Mouse (Mus musculus) lung, embryonic 15.5 days (tissue): Measurements from ENCODE around the gene Chd1. TPM values are rescaled to one million over a fixed set of nuclear protein-coding genes. Genes with fewer than 3 reads are reported as not detected.

ENCODE experiments used
- ATAC-seq: fragments of 200-750 bp; cut with Nextera tagmentation; 2 replicates; pipeline ENCODE4 v1.8.0; 2017; ENCODE audit warnings: moderate number of reproducible peaks, borderline replicate concordance; ENCODE audit not compliant: low FRiP score, low TSS enrichment; ENCODE audit errors: extremely low read depth
- H3K27ac ChIP-seq: fragments of 300-500 bp; sonication (generic); 2 replicates; pipeline ENCODE4 v1.5.1; 2015; ENCODE audit warnings: moderate library complexity, mild to moderate bottlenecking, inconsistent platforms
- H3K27me3 ChIP-seq: fragments of 300-500 bp; sonication (generic); 2 replicates; pipeline ENCODE4 v1.6.1; 2015; ENCODE audit warnings: inconsistent platforms
- H3K36me3 ChIP-seq: fragments of 300-500 bp; sonication (generic); 2 replicates; pipeline ENCODE4 v1.6.1; 2015; ENCODE audit warnings: inconsistent platforms
- H3K4me1 ChIP-seq: fragments of 300-500 bp; sonication (generic); 2 replicates; pipeline ENCODE4 v1.6.1; 2015; ENCODE audit warnings: inconsistent platforms
- H3K4me2 ChIP-seq: fragments of 300-500 bp; sonication (generic); 2 replicates; pipeline ENCODE4 v1.6.1; 2015; ENCODE audit warnings: inconsistent platforms, mild to moderate bottlenecking, moderate library complexity
- H3K4me3 ChIP-seq: fragments of 300-500 bp; sonication (generic); 2 replicates; pipeline ENCODE4 v1.5.1; 2015; ENCODE audit warnings: mild to moderate bottlenecking, inconsistent platforms
- H3K9ac ChIP-seq: fragments of 300-500 bp; sonication (generic); 2 replicates; pipeline ENCODE4 v1.6.1; 2015; ENCODE audit warnings: inconsistent platforms
- H3K9me3 ChIP-seq: fragments of 300-500 bp; sonication (generic); 2 replicates; pipeline ENCODE4 v1.6.1; 2016; ENCODE audit warnings: inconsistent platforms
- WGBS: fragments of 180-500 bp; shearing (Covaris S2); methylation state at CpG from one replicate; pipeline ENCODE4 v1.1.7; 2015; 5-methylcytosine and 5-hydroxymethylcytosine counted together
- polyA plus RNA-seq: library from polyadenylated mRNA; unstranded; fragments of >200 nt; fragmentation: Nextera tagmentation; extraction: Ambion mirVana; gene quantifications from 2 replicates; pipeline ENCODE4 v1.2.1, GENCODE M21; 2015

Gene Chd1
- polyA plus RNA-seq, 1 experiment from 2014 or later = 30.2 TPM

DNA sequence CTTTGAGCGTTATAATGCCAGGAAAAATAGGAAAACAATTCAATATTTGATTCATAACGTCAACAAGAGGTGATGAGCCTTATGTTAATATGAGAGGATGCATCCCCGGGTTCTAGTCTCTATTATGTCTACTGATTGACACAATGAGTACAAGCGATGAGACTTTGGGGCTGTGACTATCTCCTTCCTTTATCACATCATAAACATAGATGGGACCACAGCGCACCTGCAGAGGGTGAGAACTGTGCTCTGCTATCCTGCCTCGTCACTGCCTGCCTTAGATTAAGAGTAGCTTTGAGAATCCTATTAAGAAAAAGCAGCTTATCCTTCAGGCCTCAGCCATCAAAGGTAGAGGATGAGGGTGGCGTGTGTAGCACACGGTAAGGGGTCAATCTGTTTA lies 85.9 kb downstream of the Chd1 start:
- Histone ChIP-seq H3K27ac (no peak overlapping the region), H3K9ac (no peak overlapping the region), H3K27me3 (no peaks in the 10 kb centered on the region), H3K4me3 (no peak overlapping the region), H3K4me1 (no peaks in the 10 kb centered on the region), H3K9me3 (no peaks in the 10 kb centered on the region), H3K4me2 (no peak overlapping the region), H3K36me3 (no peaks in the 10 kb centered on the region)
- ATAC-seq = no peak
- WGBS = 83% methylated on average over 8 of the region's 8 CpGs

DNA sequence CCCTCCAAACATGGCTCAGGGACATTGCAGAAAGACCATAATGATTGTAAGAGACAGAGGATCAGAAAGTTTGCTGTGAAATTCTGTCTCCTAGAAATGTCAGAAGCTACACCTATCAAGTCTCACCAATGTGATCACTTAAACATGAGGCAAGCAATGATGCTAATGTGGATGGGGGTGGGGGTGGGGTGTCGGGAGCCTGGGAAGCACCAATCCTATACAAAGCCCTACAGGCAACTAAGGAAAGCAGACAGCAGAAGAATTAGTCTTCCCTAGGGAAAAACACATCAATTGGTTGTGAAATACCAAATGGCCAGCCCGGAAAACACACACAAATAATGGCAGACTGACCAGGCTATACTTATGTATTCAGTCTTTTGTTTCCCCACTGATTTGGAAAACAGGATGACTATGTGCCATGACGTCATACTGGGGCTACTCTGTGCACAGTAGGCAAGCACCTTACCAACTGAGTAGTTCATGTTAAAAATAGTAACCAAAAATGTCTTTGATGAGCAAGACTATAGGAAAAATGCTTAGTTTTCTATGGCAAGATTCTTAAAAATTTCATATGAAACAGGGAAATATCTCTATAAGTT lies 94.5 kb downstream of the Chd1 start:
- no peaks in the 10 kb centered on the region for H3K9me3 ChIP-seq
- H3K9ac ChIP-seq = no peak overlapping the region
- H3K27ac ChIP-seq = no peak overlapping the region
- H3K36me3 ChIP-seq = no peaks in the 10 kb centered on the region
- no peak overlapping the region for H3K4me3 ChIP-seq
- ATAC-seq = no peak
- no peaks in the 10 kb centered on the region for H3K4me1 ChIP-seq
- H3K27me3 ChIP-seq = no peaks in the 10 kb centered on the region
- no peak overlapping the region for H3K4me2 ChIP-seq
- WGBS = 70% methylated on average over 3 of the region's 3 CpGs

DNA sequence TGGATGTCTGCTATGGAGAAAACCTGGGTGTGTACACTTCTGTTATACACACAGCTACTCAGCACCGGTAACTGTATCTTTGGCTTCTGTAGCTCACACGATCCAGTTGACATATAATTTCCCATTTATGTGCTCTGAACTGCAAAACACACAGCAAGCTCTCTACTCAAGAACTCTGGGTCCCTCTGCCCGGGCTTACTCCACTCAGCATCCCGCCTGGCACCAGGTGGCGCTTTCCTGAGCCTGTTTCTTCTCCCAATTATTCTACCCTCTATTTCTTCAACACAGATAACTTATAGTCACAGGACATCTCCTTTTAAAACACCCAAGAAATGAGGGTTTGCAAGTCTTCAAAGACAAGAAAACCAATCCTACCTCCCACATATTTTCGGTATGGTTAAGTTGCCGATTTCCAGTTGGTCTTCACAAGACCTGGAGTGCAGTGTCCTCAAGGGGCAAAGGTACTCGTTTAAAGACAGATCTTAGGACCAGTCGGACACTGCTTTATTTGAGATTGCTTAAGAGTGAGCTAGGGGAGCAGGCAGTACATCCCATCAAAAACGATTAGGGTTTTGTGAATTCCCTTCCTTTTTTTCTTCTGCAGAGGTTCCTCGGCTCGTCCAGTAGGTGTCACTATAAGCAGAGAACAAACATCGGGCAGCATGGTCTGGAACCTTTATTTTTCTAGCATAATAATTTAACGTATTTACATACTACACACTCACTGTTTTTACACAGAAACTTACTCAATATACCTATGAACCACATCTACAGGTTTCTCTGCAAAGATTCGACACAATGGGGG lies 99.4 kb downstream of the Chd1 start:
- 47% methylated on average over 15 of the region's 15 CpGs for WGBS
- H3K27ac ChIP-seq = no peak overlapping the region
- H3K36me3 ChIP-seq = peaks cover 13% of the 10 kb centered on the region; the same call in 1 of the 2 replicates
- H3K9me3 ChIP-seq = no peaks in the 10 kb centered on the region
- no peak overlapping the region for H3K9ac ChIP-seq
- no peak; the same call in 1 of the 2 replicates for ATAC-seq
- peaks cover 14% of the 10 kb centered on the region for H3K4me1 ChIP-seq
- H3K4me2 ChIP-seq = no peak overlapping the region
- no peaks in the 10 kb centered on the region for H3K27me3 ChIP-seq
- no peak overlapping the region for H3K4me3 ChIP-seq

DNA sequence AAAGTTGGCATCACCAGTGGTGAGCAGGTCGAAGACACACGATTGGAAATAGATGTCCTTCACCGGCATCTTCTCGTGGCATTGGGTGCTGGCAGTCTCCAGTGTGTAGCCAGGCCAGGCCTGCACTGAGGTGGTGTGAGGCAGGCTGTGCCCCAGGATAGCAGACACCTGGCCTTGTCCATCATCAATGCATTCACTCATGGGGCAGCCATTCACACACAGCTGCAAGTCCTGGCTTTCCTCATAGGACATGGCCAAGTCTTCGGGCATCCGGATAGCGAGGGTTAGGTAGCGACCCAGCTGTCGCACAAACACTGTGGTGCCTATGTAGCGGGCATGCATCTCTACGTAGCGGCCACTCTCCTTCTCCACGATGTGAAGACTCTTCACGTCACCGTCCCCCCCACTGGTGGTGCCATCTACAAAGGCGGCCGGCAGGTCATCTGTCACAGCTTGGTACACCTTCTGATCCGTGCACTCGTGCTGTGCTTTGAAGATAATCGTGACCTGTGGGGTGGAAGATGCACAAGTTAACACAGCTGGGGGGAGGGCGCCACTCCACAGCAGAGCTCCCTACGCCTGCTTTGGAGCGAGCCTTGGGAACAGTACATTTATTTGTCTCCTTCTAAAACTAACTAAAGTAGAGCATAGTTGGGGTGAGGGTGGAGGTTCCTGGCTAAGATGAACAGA lies 102.7 kb downstream of the Chd1 start:
- ATAC-seq = no peak
- Histone ChIP-seq H3K4me1 (peaks cover 40% of the 10 kb centered on the region), H3K27me3 (no peaks in the 10 kb centered on the region), H3K4me2 (no peak overlapping the region), H3K9me3 (no peaks in the 10 kb centered on the region), H3K9ac (no peak overlapping the region), H3K36me3 (peaks cover 13% of the 10 kb centered on the region; the same call in 1 of the 2 replicates), H3K4me3 (no peak overlapping the region), H3K27ac (no peak overlapping the region)
- WGBS = 83% methylated on average over 23 of the region's 23 CpGs

- 28% methylated on average over 4 of the region's 4 CpGs for WGBS
- Histone ChIP-seq H3K4me2 (0 out of 2 replicates have a peak overlapping the region, but pooled peaks have one; percentile 1), H3K36me3 (peaks cover 13% of the 10 kb centered on the region; the same call in 1 of the 2 replicates), H3K4me1 (peaks cover 45% of the 10 kb centered on the region), H3K9ac (no peak overlapping the region), H3K27me3 (no peaks in the 10 kb centered on the region), H3K27ac (peak overlapping the region; percentile 73), H3K9me3 (no peaks in the 10 kb centered on the region), H3K4me3 (no peak overlapping the region)
- ATAC-seq = no peak
Measured at GRCm38 (mm10) chr17:15808015-15808414, 103.2 kb downstream of the Chd1 start.

GRCm38 (mm10) chr17:15808468-15809374 lies 104.0 kb downstream of the Chd1 start:
- WGBS = 17% methylated on average over 10 of the region's 10 CpGs
- Histone ChIP-seq H3K4me3 (no peak overlapping the region), H3K9ac (no peak overlapping the region), H3K9me3 (no peaks in the 10 kb centered on the region), H3K27me3 (no peaks in the 10 kb centered on the region), H3K4me1 (peaks cover 50% of the 10 kb centered on the region), H3K36me3 (peaks cover 13% of the 10 kb centered on the region; the same call in 1 of the 2 replicates), H3K4me2 (peak overlapping the region; percentile 1; the same call in 1 of the 2 replicates), H3K27ac (peak overlapping the region; percentile 73)
- ATAC-seq = peak; percentile 50; the same call in 1 of the 2 replicates

DNA sequence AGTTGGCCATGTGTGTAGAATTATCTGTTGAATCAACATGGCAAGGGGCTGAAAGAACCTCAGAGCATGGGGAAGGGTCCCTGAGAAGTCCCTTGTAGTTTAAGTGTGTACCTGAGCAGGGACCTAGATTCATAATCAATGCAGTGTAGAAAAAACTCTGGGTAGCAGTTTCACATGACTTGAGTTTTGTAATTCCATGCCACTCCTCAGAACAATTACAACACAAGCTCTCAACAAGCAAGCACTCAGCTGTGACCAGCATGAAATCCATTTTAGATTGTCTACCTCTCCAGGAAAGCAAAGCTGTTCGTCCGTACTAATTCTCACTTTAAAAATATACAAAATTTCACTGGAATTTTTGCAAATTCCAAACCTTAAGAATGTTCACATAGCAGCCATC lies 105.2 kb downstream of the Chd1 start:
- peaks cover 62% of the 10 kb centered on the region for H3K4me1 ChIP-seq
- no peak overlapping the region for H3K4me3 ChIP-seq
- H3K9ac ChIP-seq = no peak overlapping the region
- no peaks in the 10 kb centered on the region for H3K9me3 ChIP-seq
- no peak for ATAC-seq
- WGBS = 56% methylated on average over 2 of the region's 2 CpGs
- peaks cover 13% of the 10 kb centered on the region; the same call in 1 of the 2 replicates for H3K36me3 ChIP-seq
- H3K4me2 ChIP-seq = no peak overlapping the region
- no peaks in the 10 kb centered on the region for H3K27me3 ChIP-seq
- peak overlapping the region; percentile 73; the same call in 1 of the 2 replicates for H3K27ac ChIP-seq

GRCm38 (mm10) chr17:15812136-15812778 lies 107.5 kb downstream of the Chd1 start:
- H3K4me1 ChIP-seq = peaks cover 63% of the 10 kb centered on the region
- H3K4me3 ChIP-seq = no peak overlapping the region
- H3K27me3 ChIP-seq = no peaks in the 10 kb centered on the region
- WGBS = 73% methylated on average over 13 of the region's 13 CpGs
- H3K9me3 ChIP-seq = no peaks in the 10 kb centered on the region
- H3K27ac ChIP-seq = no peak overlapping the region
- H3K4me2 ChIP-seq = no peak overlapping the region
- peaks cover 4% of the 10 kb centered on the region; the same call in 1 of the 2 replicates for H3K36me3 ChIP-seq
- peak overlapping the region; percentile 3; the same call in 1 of the 2 replicates for H3K9ac ChIP-seq
- ATAC-seq = no peak

- 25% methylated on average over 3 of the region's 3 CpGs for WGBS
- H3K9me3 ChIP-seq = no peaks in the 10 kb centered on the region
- no peaks in the 10 kb centered on the region for H3K36me3 ChIP-seq
- no peak overlapping the region for H3K4me3 ChIP-seq
- ATAC-seq = 0 out of 2 replicates have a peak, but pooled peaks have one; percentile 35
- no peak overlapping the region for H3K9ac ChIP-seq
- H3K4me2 ChIP-seq = no peak overlapping the region
- H3K27ac ChIP-seq = peak overlapping the region; percentile 64
- H3K27me3 ChIP-seq = no peaks in the 10 kb centered on the region
- H3K4me1 ChIP-seq = peaks cover 65% of the 10 kb centered on the region
Measured at GRCm38 (mm10) chr17:15813658-15814212, 109.0 kb downstream of the Chd1 start.

DNA sequence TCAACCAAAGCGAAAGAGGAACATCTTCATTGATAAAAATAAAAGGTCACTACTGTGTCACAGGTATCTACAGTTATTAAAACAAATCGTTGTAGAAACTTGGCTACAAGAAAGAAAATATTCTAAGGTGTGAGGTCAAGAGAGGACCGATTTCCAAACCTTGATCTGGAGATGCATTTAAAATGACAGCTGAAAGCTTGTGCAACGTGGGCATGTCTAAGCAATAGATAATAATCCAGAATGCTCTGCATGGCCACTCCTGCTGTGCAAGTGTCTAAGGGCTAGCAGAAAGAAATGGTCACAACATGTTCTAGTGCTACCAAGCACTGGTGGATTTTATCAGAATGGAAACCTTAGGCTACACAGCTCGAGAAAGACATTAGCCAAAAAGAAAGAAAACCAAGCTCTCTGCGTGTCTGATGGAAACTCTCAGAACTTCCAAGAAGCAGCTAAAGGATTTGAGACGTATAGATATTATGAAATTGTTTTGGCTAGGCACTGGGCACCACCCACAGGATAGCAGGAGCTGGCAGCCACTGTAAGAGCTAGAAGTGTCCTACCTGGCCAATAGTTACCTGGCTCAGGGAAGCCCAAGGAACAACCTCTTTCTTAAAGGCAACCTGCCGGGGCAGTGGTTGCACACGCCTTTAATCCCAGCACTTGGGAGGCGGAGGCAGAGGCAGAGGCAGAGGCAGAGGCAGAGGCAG lies 110.7 kb downstream of the Chd1 start:
- Histone ChIP-seq H3K4me3 (no peak overlapping the region), H3K9ac (no peak overlapping the region), H3K4me1 (peaks cover 62% of the 10 kb centered on the region), H3K9me3 (no peaks in the 10 kb centered on the region), H3K4me2 (no peak overlapping the region), H3K27ac (no peak overlapping the region), H3K27me3 (no peaks in the 10 kb centered on the region), H3K36me3 (0 out of 2 replicates have a peak, but pooled peaks cover under 1% of the 10 kb centered on the region)
- no peak for ATAC-seq
- WGBS = 78% methylated on average over 10 of the region's 10 CpGs
